Comparison of ENCODE assay signal across 15 mouse cellular contexts in genomic region chr4:150476258-150476657, GRCm38 (mm10).
DNase-seq lines count a peak whose midpoint lies in the region; ATAC-seq and TF ChIP-seq lines count a peak whose summit lies in the region.
"Had no signal": no experiment of that assay in that cellular context is flagged by ENCODE, and none has a peak within 500 bp of the region (broad histone marks: within the 10 kb centered on the region; RNA-seq: fewer than 3 reads in every experiment).

No protein-coding gene starts in this region.

- peaks cover 22% of the 10 kb centered on the region for H3K4me1 ChIP-seq in heart, embryonic 11.5 days (ENCODE audit: control insufficient read depth, insufficient read depth, low read length)
- no peaks in the 10 kb centered on the region for H3K4me1 ChIP-seq in hindbrain, postnatal 0 days (ENCODE audit: insufficient read depth, low read length)
- peaks cover 11% of the 10 kb centered on the region for H3K4me1 ChIP-seq in hindbrain, embryonic 12.5 days
- H3K4me1 ChIP-seq in lung, embryonic 14.5 days (ENCODE audit: insufficient read depth): no peaks in the 10 kb centered on the region
- H3K4me1 ChIP-seq: embryonic facial prominence, embryonic 15.5 days had no signal

- no peak overlapping the region for H3K4me2 ChIP-seq in heart, embryonic 11.5 days
- H3K4me2 ChIP-seq in hindbrain, postnatal 0 days (ENCODE audit: low read depth, low read length): no peak overlapping the region
- no peak overlapping the region for H3K4me2 ChIP-seq in hindbrain, embryonic 12.5 days (replicated peaks)
- no peak overlapping the region for H3K4me2 ChIP-seq in lung, embryonic 14.5 days
- H3K4me2 ChIP-seq: embryonic facial prominence, embryonic 15.5 days; forebrain, embryonic 13.5 days had no signal

- TF ChIP-seq CTCF in hindbrain, postnatal 0 days (IDR thresholded peaks at IDR 0.05; ENCODE audit: low read depth): peak; percentile 59
- TF ChIP-seq CTCF in lung, embryonic 14.5 days (IDR thresholded peaks at IDR 0.05; ENCODE audit: low read depth): peak; percentile 30; the same call in 1 of the 2 replicates

- H3K27me3 ChIP-seq in heart, embryonic 11.5 days (ENCODE audit: control insufficient read depth, insufficient read depth, low read length): no peaks in the 10 kb centered on the region
- H3K27me3 ChIP-seq in hindbrain, postnatal 0 days (ENCODE audit: insufficient read depth, low read length): no peaks in the 10 kb centered on the region
- no peaks in the 10 kb centered on the region for H3K27me3 ChIP-seq in hindbrain, embryonic 12.5 days
- H3K27me3 ChIP-seq in lung, embryonic 14.5 days (ENCODE audit: insufficient read depth, low read length): no peaks in the 10 kb centered on the region
- no peaks in the 10 kb centered on the region for H3K27me3 ChIP-seq in splenic B cell, adult 2 months (ENCODE audit: control insufficient read depth, insufficient read depth, low read length, poor library complexity, severe bottlenecking)
- H3K27me3 ChIP-seq: embryonic facial prominence, embryonic 15.5 days; forebrain, embryonic 13.5 days had no signal

- H3K27ac ChIP-seq in heart, embryonic 11.5 days (ENCODE audit: low read depth, low read length): peak overlapping the region; percentile 57
- H3K27ac ChIP-seq in hindbrain, postnatal 0 days: no peak overlapping the region
- no peak overlapping the region for H3K27ac ChIP-seq in hindbrain, embryonic 12.5 days
- H3K27ac ChIP-seq in lung, embryonic 14.5 days (ENCODE audit: low read depth): no peak overlapping the region
- H3K27ac ChIP-seq: embryonic facial prominence, embryonic 15.5 days; forebrain, embryonic 13.5 days had no signal

- ATAC-seq in heart, embryonic 11.5 days (replicated peaks; ENCODE audit: insufficient number of reproducible peaks, low FRiP score, low TSS enrichment): no peak
- ATAC-seq in hindbrain, postnatal 0 days: no peak
- no peak for ATAC-seq in hindbrain, embryonic 12.5 days (ENCODE audit: low FRiP score)
- ATAC-seq in lung, embryonic 14.5 days (ENCODE audit: insufficient read depth): no peak
- ATAC-seq: forebrain, embryonic 13.5 days had no signal

- H3K36me3 ChIP-seq in heart, embryonic 11.5 days (ENCODE audit: control insufficient read depth, insufficient read depth, low read length): peaks cover 12% of the 10 kb centered on the region; the same call in 1 of the 2 replicates
- H3K36me3 ChIP-seq in hindbrain, postnatal 0 days (ENCODE audit: insufficient read depth, low read length): peaks cover 11% of the 10 kb centered on the region; the same call in 1 of the 2 replicates
- peaks cover 31% of the 10 kb centered on the region for H3K36me3 ChIP-seq in hindbrain, embryonic 12.5 days
- H3K36me3 ChIP-seq in lung, embryonic 14.5 days (ENCODE audit: insufficient read depth): peaks cover 37% of the 10 kb centered on the region
- peaks cover 3% of the 10 kb centered on the region; the same call in 1 of the 2 replicates for H3K36me3 ChIP-seq in splenic B cell, adult 2 months (ENCODE audit: control insufficient read depth, insufficient read depth, low read length, poor library complexity, severe bottlenecking)

- intact Hi-C loops in heart, postnatal 36 days (cut with DNase I): no loop called here

- DNase-seq in heart, postnatal 36 days: no peak
- DNase-seq in hindbrain, postnatal 0 days (ENCODE audit: low spot score): peak; percentile 55
- peak; percentile 43 for DNase-seq in lung, embryonic 14.5 days
- DNase-seq in lung, postnatal 10 days: no peak
- DNase-seq in splenic B cell, adult 2 months (ENCODE audit: low read depth, low spot score): peak; percentile 38
- DNase-seq in thymus, postnatal 36 days: no peak
- DNase-seq: adrenal gland, adult 8-10 months; cerebellum, adult 8-10 months; kidney, adult 8-10 months; thymus, adult 18-20 months had no signal

- no peaks in the 10 kb centered on the region for H3K9me3 ChIP-seq in heart, embryonic 11.5 days (replicated peaks; ENCODE audit: control insufficient read depth, low read length)
- H3K9me3 ChIP-seq in hindbrain, postnatal 0 days (ENCODE audit: low read length): no peaks in the 10 kb centered on the region
- no peaks in the 10 kb centered on the region for H3K9me3 ChIP-seq in hindbrain, embryonic 12.5 days (replicated peaks)
- H3K9me3 ChIP-seq in lung, embryonic 14.5 days (ENCODE audit: low read depth, low read length): no peaks in the 10 kb centered on the region
- H3K9me3 ChIP-seq: embryonic facial prominence, embryonic 15.5 days; forebrain, embryonic 13.5 days; G1E had no signal

- WGBS in heart, embryonic 11.5 days (ENCODE audit: insufficient replicate concordance): 42% methylated on average over 5 of the region's 5 CpGs
- 46% methylated on average over 5 of the region's 5 CpGs for WGBS in hindbrain, postnatal 0 days
- 75% methylated on average over 5 of the region's 5 CpGs for WGBS in hindbrain, embryonic 12.5 days
- 50% methylated on average over 5 of the region's 5 CpGs for WGBS in lung, embryonic 14.5 days

- no peak overlapping the region for H3K9ac ChIP-seq in heart, embryonic 11.5 days (ENCODE audit: low read depth, low read length)
- no peak overlapping the region for H3K9ac ChIP-seq in hindbrain, postnatal 0 days (replicated peaks; ENCODE audit: low read length)
- no peak overlapping the region for H3K9ac ChIP-seq in hindbrain, embryonic 12.5 days
- H3K9ac ChIP-seq in lung, embryonic 14.5 days: no peak overlapping the region
- H3K9ac ChIP-seq: embryonic facial prominence, embryonic 15.5 days; forebrain, embryonic 13.5 days had no signal

- no peak overlapping the region for H3K4me3 ChIP-seq in heart, embryonic 11.5 days (ENCODE audit: low read depth, low read length)
- no peak overlapping the region for H3K4me3 ChIP-seq in hindbrain, postnatal 0 days (ENCODE audit: low read length)
- no peak overlapping the region for H3K4me3 ChIP-seq in hindbrain, embryonic 12.5 days
- H3K4me3 ChIP-seq in lung, embryonic 14.5 days (ENCODE audit: low read depth, low read length): no peak overlapping the region
- H3K4me3 ChIP-seq: embryonic facial prominence, embryonic 15.5 days; forebrain, embryonic 13.5 days had no signal

Comparison
In these comparisons a context has a peak if more than half of its experiments do, and no peak if none do; other contexts are left out.
1. DNase-seq: peak in hindbrain, postnatal 0 days (single experiment), lung, embryonic 14.5 days (single experiment) and splenic B cell, adult 2 months (single experiment); none in heart, postnatal 36 days (0 of 2), lung, postnatal 10 days (single experiment) and thymus, postnatal 36 days (0 of 2).